Mouse (Mus musculus): ENCODE results near the gene Usp38. TPM values are rescaled to one million over a fixed set of nuclear protein-coding genes. Genes with fewer than 3 reads are reported as not detected.
A peak's percentile ranks its signal among the peaks of the same experiment; 100 is the strongest.

Gene Usp38
- total and polyA plus RNA-seq, 2 experiments = 5.2 to 14.0 TPM

DNA sequence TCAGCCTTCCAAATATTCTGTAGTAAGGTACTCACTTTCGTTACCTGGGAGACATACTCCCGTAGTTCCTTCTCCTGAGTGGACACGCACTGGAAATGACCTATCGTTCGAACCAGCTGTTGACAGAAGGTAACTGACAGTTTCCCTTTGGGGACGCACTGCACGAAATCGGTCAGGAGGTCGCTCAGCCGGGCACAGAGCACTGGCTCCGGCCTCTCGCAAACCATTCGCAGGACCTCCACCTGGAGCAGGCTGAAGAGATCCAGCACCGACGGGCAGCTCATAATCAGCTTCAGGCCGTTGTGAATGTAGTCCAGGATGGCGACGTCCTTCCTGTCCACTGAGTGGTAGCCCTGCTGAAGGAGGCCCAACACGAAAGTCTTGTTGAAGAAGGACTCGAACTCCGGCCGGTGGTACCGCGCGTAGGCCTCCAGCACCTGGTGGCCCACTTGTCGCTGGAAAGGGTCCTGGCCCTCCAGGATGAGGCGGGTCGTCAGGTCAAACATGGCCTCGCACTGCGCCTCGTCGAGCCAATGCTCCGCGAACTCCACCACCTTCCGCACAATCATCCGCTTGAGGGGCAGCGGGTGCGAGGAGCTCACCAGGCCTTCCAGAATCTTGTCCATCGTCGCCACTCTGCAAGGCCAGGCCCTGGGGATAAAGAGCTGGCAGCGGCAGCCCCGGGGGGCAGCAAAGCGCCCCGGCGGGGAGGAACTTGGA is 757 bp downstream of the Usp38 start:
- Histone ChIP-seq H3K27me3 (ENCODE audit: control insufficient read depth, insufficient read depth, low read length) (no peaks in the 10 kb centered on the region), H3K4me1 (ENCODE audit: control insufficient read depth, insufficient read depth, low read length) (peaks cover 7% of the 10 kb centered on the region), H3K79me2 (ENCODE audit: control insufficient read depth, insufficient read depth, low read length) (peaks cover 23% of the 10 kb centered on the region; the same call in 1 of the 2 replicates), H3K4me3 (ENCODE audit: insufficient read depth, low read depth, low read length) (peak overlapping the region; percentile 91), H3K27ac (replicated peaks; ENCODE audit: insufficient read depth, low read depth, low read length) (peak overlapping the region; percentile 80), H3K36me3 (ENCODE audit: control insufficient read depth, insufficient read depth, low read length) (peaks cover 10% of the 10 kb centered on the region), H3K9ac (ENCODE audit: low read depth, low read length) (peak overlapping the region; percentile 88)
- WGBS = under 1% methylated on average over 45 of the region's 45 CpGs
- DNase-seq (ENCODE audit: extremely low read depth, low read depth, low spot score) = peak; percentile 73
- no peak for TF ChIP-seq POLR2A (IDR thresholded peaks at IDR 0.05; ENCODE audit: extremely low read depth, insufficient read depth, low read length)
- no peak for TF ChIP-seq CTCF (IDR thresholded peaks at IDR 0.05; ENCODE audit: low read depth, low read length)

DNA sequence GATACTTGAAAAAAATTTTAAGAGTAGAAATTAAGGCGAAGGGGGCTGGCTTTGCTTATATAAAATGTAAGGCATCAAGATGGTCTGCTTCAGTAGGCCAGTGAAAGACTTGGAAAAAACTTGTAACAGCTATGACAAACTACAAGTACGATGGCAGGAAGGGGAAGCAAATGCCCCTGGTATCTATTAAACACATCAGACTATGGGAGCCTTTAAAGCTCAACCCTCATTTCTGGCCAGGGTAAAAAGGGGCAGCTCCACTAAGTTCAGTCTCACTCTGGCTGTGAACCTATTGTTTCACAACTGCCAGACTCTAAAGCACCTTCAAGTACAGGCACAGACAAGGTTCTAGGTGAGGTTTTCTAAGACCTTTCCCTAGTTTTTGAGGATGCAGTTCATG is 2.0 kb downstream of the Usp38 start:
- DNase-seq (ENCODE audit: extremely low read depth, low read depth, low spot score) = peak; percentile 22
- H3K27ac ChIP-seq (replicated peaks; ENCODE audit: insufficient read depth, low read depth, low read length) = no peak overlapping the region
- WGBS = 53% methylated on average over 2 of the region's 2 CpGs
- H3K27me3 ChIP-seq (ENCODE audit: control insufficient read depth, insufficient read depth, low read length) = no peaks in the 10 kb centered on the region
- peaks cover 15% of the 10 kb centered on the region for H3K36me3 ChIP-seq (ENCODE audit: control insufficient read depth, insufficient read depth, low read length)
- H3K9ac ChIP-seq (ENCODE audit: low read depth, low read length) = no peak overlapping the region; the same call in 1 of the 2 replicates
- no peak overlapping the region for H3K4me3 ChIP-seq (ENCODE audit: insufficient read depth, low read depth, low read length)
- H3K79me2 ChIP-seq (ENCODE audit: control insufficient read depth, insufficient read depth, low read length) = peaks cover 25% of the 10 kb centered on the region; the same call in 1 of the 2 replicates
- H3K4me1 ChIP-seq (ENCODE audit: control insufficient read depth, insufficient read depth, low read length) = peaks cover 7% of the 10 kb centered on the region
- no peak for TF ChIP-seq CTCF (IDR thresholded peaks at IDR 0.05; ENCODE audit: low read depth, low read length)
- TF ChIP-seq POLR2A (IDR thresholded peaks at IDR 0.05; ENCODE audit: extremely low read depth, insufficient read depth, low read length) = no peak

DNA sequence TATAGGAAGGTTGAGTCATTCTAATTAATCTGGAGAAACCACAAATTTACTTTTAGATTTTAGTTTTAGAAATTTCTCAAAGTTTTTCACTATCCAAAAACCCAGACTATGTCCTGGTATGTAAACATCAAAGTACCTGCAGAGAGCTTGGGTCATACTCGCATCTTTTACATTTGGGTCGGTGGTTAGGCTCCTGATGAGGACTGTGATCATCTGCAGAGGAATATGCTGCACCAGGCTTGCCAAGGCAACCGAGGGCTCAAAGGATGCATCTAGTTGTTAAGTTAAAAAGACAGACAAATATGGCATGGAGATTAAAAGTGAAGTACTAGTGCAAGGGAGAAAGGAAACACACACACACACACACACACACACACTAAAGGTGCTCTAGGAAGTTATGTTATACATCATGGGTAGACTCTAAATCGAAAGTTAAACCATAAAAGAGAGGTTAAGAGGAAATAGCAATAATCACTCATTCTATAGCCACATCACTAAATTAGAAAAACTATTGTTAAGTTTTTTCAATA is 2.6 kb downstream of the Usp38 start:
- Histone ChIP-seq H3K4me3 (ENCODE audit: insufficient read depth, low read depth, low read length) (peak overlapping the region; percentile 15; the same call in 1 of the 2 replicates), H3K27me3 (ENCODE audit: control insufficient read depth, insufficient read depth, low read length) (no peaks in the 10 kb centered on the region), H3K9ac (ENCODE audit: low read depth, low read length) (0 out of 2 replicates have a peak overlapping the region, but pooled peaks have one; percentile 24), H3K27ac (replicated peaks; ENCODE audit: insufficient read depth, low read depth, low read length) (no peak overlapping the region), H3K4me1 (ENCODE audit: control insufficient read depth, insufficient read depth, low read length) (peaks cover 7% of the 10 kb centered on the region), H3K79me2 (ENCODE audit: control insufficient read depth, insufficient read depth, low read length) (peaks cover 25% of the 10 kb centered on the region; the same call in 1 of the 2 replicates), H3K36me3 (ENCODE audit: control insufficient read depth, insufficient read depth, low read length) (peaks cover 19% of the 10 kb centered on the region)
- no peak for TF ChIP-seq CTCF (IDR thresholded peaks at IDR 0.05; ENCODE audit: low read depth, low read length)
- no peak for TF ChIP-seq POLR2A (IDR thresholded peaks at IDR 0.05; ENCODE audit: extremely low read depth, insufficient read depth, low read length)
- WGBS = 46% methylated on average over 4 of the region's 4 CpGs
- DNase-seq (ENCODE audit: extremely low read depth, low read depth, low spot score) = no peak

DNA sequence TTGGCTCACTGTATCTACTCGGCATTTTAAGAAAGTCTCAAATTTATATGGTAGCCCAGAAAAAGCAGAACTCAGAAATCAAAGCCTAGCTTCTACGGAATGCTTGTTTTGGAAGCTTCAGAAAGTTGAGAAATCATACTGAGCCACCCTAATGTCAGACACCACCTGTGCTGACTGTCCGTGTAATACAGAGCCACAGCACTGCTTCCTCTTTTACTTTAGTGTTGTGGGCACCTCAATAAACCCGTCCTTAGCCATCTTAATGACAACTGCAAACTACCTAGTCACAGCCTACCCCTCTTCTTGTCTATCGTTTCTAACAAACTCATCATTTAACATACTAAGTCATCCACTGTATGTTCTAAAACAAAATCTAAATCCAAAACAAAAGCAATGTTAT is 4.3 kb downstream of the Usp38 start:
- no peak overlapping the region for H3K27ac ChIP-seq (replicated peaks; ENCODE audit: insufficient read depth, low read depth, low read length)
- DNase-seq (ENCODE audit: extremely low read depth, low read depth, low spot score) = no peak
- WGBS = 50% methylated on average over 5 of the region's 5 CpGs
- H3K79me2 ChIP-seq (ENCODE audit: control insufficient read depth, insufficient read depth, low read length) = peaks cover 25% of the 10 kb centered on the region; the same call in 1 of the 2 replicates
- H3K27me3 ChIP-seq (ENCODE audit: control insufficient read depth, insufficient read depth, low read length) = no peaks in the 10 kb centered on the region
- H3K9ac ChIP-seq (ENCODE audit: low read depth, low read length) = no peak overlapping the region
- no peak overlapping the region for H3K4me3 ChIP-seq (ENCODE audit: insufficient read depth, low read depth, low read length)
- H3K4me1 ChIP-seq (ENCODE audit: control insufficient read depth, insufficient read depth, low read length) = peaks cover 7% of the 10 kb centered on the region
- TF ChIP-seq CTCF (IDR thresholded peaks at IDR 0.05; ENCODE audit: low read depth, low read length) (no peak), POLR2A (IDR thresholded peaks at IDR 0.05; ENCODE audit: extremely low read depth, insufficient read depth, low read length) (no peak)
- peaks cover 26% of the 10 kb centered on the region for H3K36me3 ChIP-seq (ENCODE audit: control insufficient read depth, insufficient read depth, low read length)

DNA sequence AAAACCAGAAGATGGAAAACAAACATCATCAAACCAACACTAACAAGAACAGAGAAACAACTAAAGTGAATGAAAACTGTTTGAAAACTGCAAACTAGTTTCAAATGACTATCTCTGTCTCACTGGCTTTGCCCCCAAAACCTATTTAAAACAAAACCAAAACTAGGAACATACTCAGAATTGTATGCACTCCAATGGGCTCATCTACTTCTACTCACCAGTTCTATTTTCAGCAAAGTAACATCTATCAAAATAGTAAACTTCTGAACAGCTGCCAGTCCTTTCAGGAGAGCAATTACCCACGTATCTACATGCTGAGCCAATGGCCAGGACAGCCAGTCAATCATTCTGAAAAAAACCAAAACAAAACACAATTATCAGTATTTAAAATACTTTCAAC is 9.6 kb downstream of the Usp38 start:
- TF ChIP-seq POLR2A (IDR thresholded peaks at IDR 0.05; ENCODE audit: extremely low read depth, insufficient read depth, low read length) (no peak), CTCF (IDR thresholded peaks at IDR 0.05; ENCODE audit: low read depth, low read length) (no peak)
- Histone ChIP-seq H3K27ac (replicated peaks; ENCODE audit: insufficient read depth, low read depth, low read length) (no peak overlapping the region), H3K27me3 (ENCODE audit: control insufficient read depth, insufficient read depth, low read length) (no peaks in the 10 kb centered on the region), H3K4me3 (ENCODE audit: insufficient read depth, low read depth, low read length) (no peak overlapping the region), H3K9ac (ENCODE audit: low read depth, low read length) (no peak overlapping the region), H3K79me2 (ENCODE audit: control insufficient read depth, insufficient read depth, low read length) (peaks cover 2% of the 10 kb centered on the region; the same call in 1 of the 2 replicates), H3K4me1 (ENCODE audit: control insufficient read depth, insufficient read depth, low read length) (no peaks in the 10 kb centered on the region), H3K36me3 (ENCODE audit: control insufficient read depth, insufficient read depth, low read length) (peaks cover 53% of the 10 kb centered on the region)
- WGBS = 49% methylated on average over 1 of the region's 1 CpGs
- DNase-seq (ENCODE audit: extremely low read depth, low read depth, low spot score) = no peak

DNA sequence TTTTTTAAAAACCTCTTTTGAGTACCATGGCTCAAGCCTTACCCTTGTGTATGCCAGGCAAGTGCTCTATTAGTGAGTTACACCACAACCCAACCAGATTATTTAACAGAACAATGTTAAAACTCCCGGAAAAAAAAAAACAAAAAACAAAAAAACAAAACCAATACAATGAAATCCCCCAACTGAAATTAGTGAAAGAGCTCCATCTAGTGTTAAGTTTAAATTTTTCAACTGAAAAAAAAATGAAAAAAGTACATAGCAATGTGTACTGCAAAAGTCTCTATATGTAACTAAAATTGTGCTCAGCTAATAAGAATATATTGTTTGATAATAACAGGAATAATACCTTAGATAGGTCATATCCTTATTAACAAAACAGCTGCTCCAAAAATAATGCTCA is 18.1 kb downstream of the Usp38 start:
- Histone ChIP-seq H3K4me3 (ENCODE audit: insufficient read depth, low read depth, low read length) (no peak overlapping the region), H3K36me3 (ENCODE audit: control insufficient read depth, insufficient read depth, low read length) (peaks cover 80% of the 10 kb centered on the region), H3K9ac (ENCODE audit: low read depth, low read length) (no peak overlapping the region), H3K4me1 (ENCODE audit: control insufficient read depth, insufficient read depth, low read length) (no peaks in the 10 kb centered on the region), H3K79me2 (ENCODE audit: control insufficient read depth, insufficient read depth, low read length) (peaks cover 4% of the 10 kb centered on the region; the same call in 1 of the 2 replicates), H3K27ac (replicated peaks; ENCODE audit: insufficient read depth, low read depth, low read length) (no peak overlapping the region), H3K27me3 (ENCODE audit: control insufficient read depth, insufficient read depth, low read length) (no peaks in the 10 kb centered on the region)
- peak; percentile 11 for DNase-seq (ENCODE audit: extremely low read depth, low read depth, low spot score)
- 19% methylated on average over 1 of the region's 1 CpGs for WGBS
- TF ChIP-seq CTCF (IDR thresholded peaks at IDR 0.05; ENCODE audit: low read depth, low read length) (no peak), POLR2A (IDR thresholded peaks at IDR 0.05; ENCODE audit: extremely low read depth, insufficient read depth, low read length) (no peak)

All from liver, adult 2 months (tissue).